Mouse (Mus musculus) embryonic fibroblast, embryonic 13.5 days (primary cell): ENCODE measurements around the gene Nt5c.

Experiments used
- CTCF ChIP-seq: IDR thresholded peaks from 2 replicates; pipeline ENCODE4 v1.5.1; 2011; ENCODE audit warnings: mild to moderate bottlenecking, control low read depth, low read length, moderate library complexity, borderline replicate concordance; ENCODE audit not compliant: insufficient read depth
- POLR2A ChIP-seq: IDR thresholded peaks from 2 replicates; pipeline ENCODE4 v1.6.1; 2011; ENCODE audit warnings: low read depth, mild to moderate bottlenecking, control low read depth, low read length, moderate library complexity

DNA sequence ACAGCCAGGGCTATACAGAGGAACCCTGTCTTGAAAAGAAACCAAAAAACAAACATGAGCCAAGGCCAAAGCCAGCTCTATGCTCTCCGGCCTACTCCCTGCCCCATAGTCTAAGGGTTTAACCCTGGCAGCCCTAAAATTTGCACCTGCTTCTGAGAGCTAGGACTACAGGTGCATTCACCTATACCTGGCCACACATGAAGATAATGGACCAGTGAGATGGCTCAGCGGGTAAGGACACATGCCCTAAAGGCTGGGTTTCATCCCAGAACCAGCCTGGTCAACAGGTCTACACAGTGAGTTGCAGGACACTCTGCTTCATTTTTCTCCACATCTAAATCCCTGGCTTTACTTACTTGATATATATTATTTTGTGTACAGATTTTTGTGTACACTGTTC is 30.6 kb upstream of the Nt5c start:
- no peak for TF ChIP-seq POLR2A
- TF ChIP-seq CTCF, result no peak
